Mouse (Mus musculus): Measurements from ENCODE around the gene Ndufs1. TPM values are rescaled to one million over a fixed set of nuclear protein-coding genes. Genes with fewer than 3 reads are reported as not detected.
"Not testable (repeated sequence)": the region's sequence is repeated elsewhere in the genome, so short reads cannot be mapped to it uniquely, and the experiment has no call there.

The Ndufs1 gene
- polyA plus RNA-seq, 1 experiment from 2014 or later = 86.5 TPM

DNA sequence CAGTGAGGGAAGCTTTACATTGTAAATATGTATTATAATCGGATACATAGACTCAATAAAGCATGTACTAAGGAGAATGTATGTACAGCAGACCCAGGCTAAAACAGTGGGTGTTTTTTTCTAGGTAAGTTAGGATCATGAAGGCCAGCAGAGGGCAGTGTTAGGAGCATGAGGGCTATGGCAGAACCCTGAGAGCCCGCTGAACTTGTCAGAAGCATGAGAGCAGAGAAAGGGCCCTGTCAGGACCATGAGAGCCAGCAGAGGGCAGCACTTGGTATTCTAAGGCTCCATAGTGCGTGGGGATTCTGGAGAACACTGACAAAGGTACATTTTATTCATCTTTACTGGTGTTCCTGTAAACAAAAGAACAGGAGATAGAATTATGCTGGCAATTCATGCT lies 4.4 kb upstream of the Ndufs1 start:
- Histone ChIP-seq H3K4me3 (ENCODE audit: low read depth, low read length) (no peak overlapping the region), H3K4me1 (replicated peaks; ENCODE audit: control insufficient read depth, insufficient read depth) (no peaks in the 10 kb centered on the region), H3K4me2 (replicated peaks; ENCODE audit: low read depth) (no peak overlapping the region), H3K27me3 (ENCODE audit: control insufficient read depth, insufficient read depth, low read length) (no peaks in the 10 kb centered on the region), H3K27ac (replicated peaks) (no peak overlapping the region), H3K9me3 (ENCODE audit: control insufficient read depth, low read length) (no peaks in the 10 kb centered on the region), H3K36me3 (ENCODE audit: control insufficient read depth, insufficient read depth, low read length) (0 out of 2 replicates have a peak, but pooled peaks cover 2% of the 10 kb centered on the region), H3K9ac (ENCODE audit: low read length) (no peak overlapping the region)
- ATAC-seq (ENCODE audit: low FRiP score, low TSS enrichment) (peak; percentile 81), DNase-seq (ENCODE audit: low spot score) (peak; percentile 94)
- WGBS = 2% methylated on average over 3 of the region's 3 CpGs
- TF ChIP-seq EP300 (optimal IDR thresholded peaks at IDR 0.05) (no peak), CTCF (IDR thresholded peaks at IDR 0.05; ENCODE audit: low read depth) (peak; percentile 98)

DNA sequence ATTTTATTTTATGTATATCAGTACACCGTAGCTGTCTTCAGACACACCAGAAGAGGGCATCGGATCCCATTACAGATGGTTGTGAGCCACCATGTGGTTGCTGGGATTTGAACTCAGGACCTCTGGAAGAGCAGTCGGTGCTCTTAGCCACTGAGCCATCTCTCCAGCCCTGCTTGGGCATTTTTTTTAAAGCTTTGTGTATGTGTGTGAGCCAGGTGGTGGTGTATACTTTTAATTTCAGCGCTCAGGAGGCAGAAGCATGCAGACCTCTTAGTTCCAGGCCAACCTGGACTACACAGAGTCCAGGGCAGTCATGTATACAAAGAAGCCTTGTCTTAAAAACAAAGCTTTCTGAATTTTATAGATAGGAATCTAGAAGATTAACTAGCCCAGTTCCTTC lies 3.9 kb upstream of the Ndufs1 start:
- not testable (repeated sequence) for H3K4me3 ChIP-seq (ENCODE audit: low read depth, low read length); H3K27ac ChIP-seq (replicated peaks); H3K36me3 ChIP-seq (ENCODE audit: control insufficient read depth, insufficient read depth, low read length); H3K4me1 ChIP-seq (replicated peaks; ENCODE audit: control insufficient read depth, insufficient read depth); H3K9me3 ChIP-seq (ENCODE audit: control insufficient read depth, low read length); ATAC-seq (ENCODE audit: low FRiP score, low TSS enrichment); H3K4me2 ChIP-seq (replicated peaks; ENCODE audit: low read depth); H3K9ac ChIP-seq (ENCODE audit: low read length); H3K27me3 ChIP-seq (ENCODE audit: control insufficient read depth, insufficient read depth, low read length); DNase-seq (ENCODE audit: low spot score)
- 73% methylated on average over 4 of the region's 4 CpGs for WGBS

DNA sequence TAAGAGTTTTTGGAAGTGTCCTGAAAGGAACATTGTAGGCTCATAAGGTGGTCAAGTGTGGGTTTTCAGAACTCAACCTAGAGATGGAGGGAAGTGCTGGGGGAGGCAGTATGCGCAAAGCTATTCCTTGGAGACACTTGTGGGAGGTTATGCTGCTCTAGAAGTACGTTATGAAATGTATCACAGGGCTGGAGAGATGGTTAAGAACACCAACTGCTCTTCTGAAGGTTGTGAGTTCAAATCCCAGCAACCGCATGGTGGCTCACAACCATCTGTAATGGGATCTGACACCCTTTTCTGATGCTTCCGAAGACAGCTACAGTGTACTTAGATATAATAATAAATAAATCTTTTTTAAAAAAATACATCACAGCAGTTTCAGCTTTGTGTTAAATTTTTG lies 3.5 kb upstream of the Ndufs1 start:
- H3K27ac ChIP-seq (replicated peaks) = no peak overlapping the region

DNA sequence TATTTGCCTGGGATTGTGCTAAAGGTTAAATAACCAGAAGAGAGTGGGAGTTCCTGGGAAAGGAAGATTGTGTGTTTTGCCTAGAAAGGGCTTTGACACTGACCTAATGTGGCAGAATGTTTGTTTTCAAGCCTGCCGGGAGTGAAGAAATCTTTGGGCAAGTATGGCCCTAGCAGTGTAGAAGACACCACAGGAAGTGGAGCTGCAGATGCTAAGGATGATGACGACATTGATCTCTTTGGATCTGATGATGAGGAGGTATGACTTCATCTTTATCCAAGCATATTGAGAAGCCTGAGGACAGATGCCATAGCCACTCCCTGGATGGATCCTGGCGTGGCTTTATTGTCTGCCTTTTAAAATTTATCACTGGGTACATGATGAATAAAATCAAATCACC lies 1.7 kb upstream of the Ndufs1 start:
- Histone ChIP-seq H3K27me3 (ENCODE audit: control insufficient read depth, insufficient read depth, low read length) (no peaks in the 10 kb centered on the region), H3K27ac (replicated peaks) (peak overlapping the region; percentile 93; the same call in 1 of the 2 replicates), H3K4me1 (replicated peaks; ENCODE audit: control insufficient read depth, insufficient read depth) (peaks cover 7% of the 10 kb centered on the region; the same call in 1 of the 2 replicates), H3K4me3 (ENCODE audit: low read depth, low read length) (peak overlapping the region; percentile 99; the same call in 1 of the 2 replicates), H3K36me3 (ENCODE audit: control insufficient read depth, insufficient read depth, low read length) (0 out of 2 replicates have a peak, but pooled peaks cover 2% of the 10 kb centered on the region), H3K9ac (ENCODE audit: low read length) (peak overlapping the region; percentile 96), H3K9me3 (ENCODE audit: control insufficient read depth, low read length) (no peaks in the 10 kb centered on the region), H3K4me2 (replicated peaks; ENCODE audit: low read depth) (peak overlapping the region; percentile 73; the same call in 1 of the 2 replicates)
- 59% methylated on average over 3 of the region's 3 CpGs for WGBS
- ATAC-seq (ENCODE audit: low FRiP score, low TSS enrichment) (no peak), DNase-seq (ENCODE audit: low spot score) (no peak)
- no peak for TF ChIP-seq EP300 (optimal IDR thresholded peaks at IDR 0.05)
- no peak for TF ChIP-seq CTCF (IDR thresholded peaks at IDR 0.05; ENCODE audit: low read depth)

More for the DNA sequence above, 3.5 kb upstream of the Ndufs1 start:
- Histone ChIP-seq H3K9ac (ENCODE audit: low read length) (no peak overlapping the region), H3K4me1 (replicated peaks; ENCODE audit: control insufficient read depth, insufficient read depth) (peaks cover 6% of the 10 kb centered on the region; the same call in 1 of the 2 replicates), H3K4me3 (ENCODE audit: low read depth, low read length) (no peak overlapping the region), H3K36me3 (ENCODE audit: control insufficient read depth, insufficient read depth, low read length) (0 out of 2 replicates have a peak, but pooled peaks cover 2% of the 10 kb centered on the region), H3K27me3 (ENCODE audit: control insufficient read depth, insufficient read depth, low read length) (no peaks in the 10 kb centered on the region), H3K4me2 (replicated peaks; ENCODE audit: low read depth) (no peak overlapping the region), H3K9me3 (ENCODE audit: control insufficient read depth, low read length) (no peaks in the 10 kb centered on the region)
- ATAC-seq (ENCODE audit: low FRiP score, low TSS enrichment) (no peak), DNase-seq (ENCODE audit: low spot score) (no peak)
- TF ChIP-seq EP300 (optimal IDR thresholded peaks at IDR 0.05) (no peak), CTCF (IDR thresholded peaks at IDR 0.05; ENCODE audit: low read depth) (no peak)
- 91% methylated on average over 4 of the region's 4 CpGs for WGBS

DNA sequence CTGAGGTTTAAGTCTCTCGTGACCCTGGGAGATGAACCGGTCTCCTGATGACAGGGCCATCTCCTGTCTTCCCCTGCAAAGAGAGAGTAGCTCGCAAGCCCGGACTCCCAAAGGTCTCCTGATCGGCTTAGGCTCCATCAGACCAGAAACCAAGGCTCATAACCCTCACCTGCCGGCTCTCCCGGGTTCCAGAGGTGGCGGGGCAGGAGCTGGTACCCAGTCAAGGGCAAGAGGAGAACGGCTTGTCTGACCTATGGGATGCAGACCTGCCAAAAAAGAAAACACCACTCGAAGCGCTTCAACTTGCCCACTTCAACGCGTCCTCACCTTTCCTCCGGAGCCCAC lies 402 bp downstream of the Ndufs1 start:
- Histone ChIP-seq H3K9me3 (ENCODE audit: control insufficient read depth, low read length) (no peaks in the 10 kb centered on the region), H3K4me3 (ENCODE audit: low read depth, low read length) (peak overlapping the region; percentile 99), H3K9ac (ENCODE audit: low read length) (peak overlapping the region; percentile 91), H3K27ac (replicated peaks) (peak overlapping the region; percentile 93), H3K36me3 (ENCODE audit: control insufficient read depth, insufficient read depth, low read length) (peaks cover 2% of the 10 kb centered on the region; the same call in 1 of the 2 replicates), H3K27me3 (ENCODE audit: control insufficient read depth, insufficient read depth, low read length) (no peaks in the 10 kb centered on the region), H3K4me1 (replicated peaks; ENCODE audit: control insufficient read depth, insufficient read depth) (peaks cover 7% of the 10 kb centered on the region; the same call in 1 of the 2 replicates), H3K4me2 (replicated peaks; ENCODE audit: low read depth) (peak overlapping the region; percentile 71)
- DNase-seq (ENCODE audit: low spot score) = no peak
- ATAC-seq (ENCODE audit: low FRiP score, low TSS enrichment) = peak; percentile 39
- under 1% methylated on average over 14 of the region's 14 CpGs for WGBS
- TF ChIP-seq CTCF (IDR thresholded peaks at IDR 0.05; ENCODE audit: low read depth) (no peak), EP300 (optimal IDR thresholded peaks at IDR 0.05) (no peak)

- no peak for DNase-seq (ENCODE audit: low spot score)
- TF ChIP-seq EP300 (optimal IDR thresholded peaks at IDR 0.05) (no peak), CTCF (IDR thresholded peaks at IDR 0.05; ENCODE audit: low read depth) (no peak)
- H3K27ac ChIP-seq (replicated peaks) = peak overlapping the region; percentile 93
- no peaks in the 10 kb centered on the region for H3K9me3 ChIP-seq (ENCODE audit: control insufficient read depth, low read length)
- H3K4me1 ChIP-seq (replicated peaks; ENCODE audit: control insufficient read depth, insufficient read depth) = peaks cover 7% of the 10 kb centered on the region; the same call in 1 of the 2 replicates
- peaks cover 5% of the 10 kb centered on the region; the same call in 1 of the 2 replicates for H3K36me3 ChIP-seq (ENCODE audit: control insufficient read depth, insufficient read depth, low read length)
- peak overlapping the region; percentile 99 for H3K4me3 ChIP-seq (ENCODE audit: low read depth, low read length)
- H3K9ac ChIP-seq (ENCODE audit: low read length) = peak overlapping the region; percentile 91
- peak overlapping the region; percentile 71 for H3K4me2 ChIP-seq (replicated peaks; ENCODE audit: low read depth)
- 7% methylated on average over 11 of the region's 11 CpGs for WGBS
- H3K27me3 ChIP-seq (ENCODE audit: control insufficient read depth, insufficient read depth, low read length) = no peaks in the 10 kb centered on the region
- no peak for ATAC-seq (ENCODE audit: low FRiP score, low TSS enrichment)
Observed at GRCm38 (mm10) chr1:63175853-63176252, 780 bp downstream of the Ndufs1 start.
